Mouse (Mus musculus) CD4-positive helper T cell, adult 2 months (primary cell): ENCODE measurements at regions not wholly inside any gene's neighbourhood (a gene's known extent, or its start where the extent isn't known, plus 50 kb on each side); places are given as distances from the start of the nearest gene placed in this dataset.

Source experiments
- DNase-seq: peaks from one replicate; pipeline ENCODE4 v3.0.0-alpha.2; 2012; ENCODE audit warnings: low read depth, missing footprints, low spot score

DNA sequence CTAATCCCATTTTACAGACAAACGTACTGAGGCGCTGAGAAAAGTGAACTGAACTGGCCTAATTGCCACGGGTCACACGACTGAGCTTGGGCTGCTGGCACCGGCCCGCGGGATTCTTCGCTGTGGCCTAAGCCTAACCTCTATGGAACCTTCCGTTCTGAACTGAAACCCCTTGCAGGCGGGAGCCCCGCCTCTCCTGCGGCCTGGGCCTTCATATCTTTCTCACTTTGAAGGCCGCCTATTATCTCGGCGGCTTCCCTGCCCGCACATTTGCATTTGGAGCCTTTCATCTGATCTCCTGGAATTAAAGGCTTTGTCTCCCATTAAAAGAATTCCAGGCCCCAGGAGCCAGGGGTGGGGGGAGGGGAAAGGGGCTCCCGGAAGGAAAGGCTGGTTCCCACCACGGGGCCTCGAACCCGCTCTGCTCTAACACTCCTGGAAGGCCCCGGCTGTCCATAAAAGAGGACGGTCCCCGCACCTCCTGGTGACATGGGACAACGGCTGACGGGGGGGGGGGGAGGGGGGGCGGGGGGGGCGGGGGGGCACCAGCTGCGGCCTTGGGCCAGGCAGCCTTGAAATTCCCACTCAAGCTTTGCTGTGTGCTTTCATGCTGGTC lies 122.9 kb upstream of the Pja1 start:
- DNase-seq = peak; percentile 26

DNA sequence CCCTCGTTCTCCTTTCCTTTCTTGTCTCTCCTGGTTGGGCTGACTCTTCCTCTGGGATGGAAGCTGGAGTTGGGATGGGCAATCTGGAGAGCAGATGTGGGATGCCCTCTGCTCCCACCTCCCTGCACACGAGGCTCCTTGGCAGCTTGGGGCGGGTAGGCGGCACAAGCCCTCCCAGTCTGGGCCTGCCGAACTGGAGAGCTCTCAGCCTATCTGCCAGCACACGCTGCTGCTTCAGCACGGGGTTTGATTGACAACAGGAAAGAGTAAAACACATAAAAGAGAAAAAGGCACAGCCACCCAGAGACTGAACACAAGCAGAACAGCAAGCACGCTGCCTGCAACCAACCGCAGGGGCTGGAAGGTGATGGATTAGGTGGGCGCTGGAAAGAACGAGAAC lies 121.9 kb upstream of the Pja1 start:
- DNase-seq = peak; percentile 25

DNA sequence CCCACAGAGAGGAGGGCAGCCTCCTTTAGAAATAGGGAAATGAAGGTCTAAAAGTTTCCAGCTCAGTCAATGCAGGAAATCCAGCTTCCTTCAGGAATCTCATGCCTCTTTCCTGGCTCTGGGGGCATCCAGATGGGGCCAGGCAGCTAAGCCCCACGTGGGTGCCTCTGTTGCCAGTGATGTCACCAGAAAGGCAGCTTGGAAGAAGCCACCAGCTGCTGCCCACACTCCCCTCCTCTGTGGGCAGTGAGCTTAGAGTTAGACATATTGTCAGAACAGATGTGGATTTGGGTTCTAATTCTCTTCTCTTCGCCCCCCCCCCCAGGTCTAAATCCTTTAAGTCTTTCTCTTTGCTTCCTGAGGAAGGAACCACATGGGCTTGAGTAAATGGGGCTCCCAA lies 116.2 kb upstream of the Pja1 start:
- no peak for DNase-seq

DNA sequence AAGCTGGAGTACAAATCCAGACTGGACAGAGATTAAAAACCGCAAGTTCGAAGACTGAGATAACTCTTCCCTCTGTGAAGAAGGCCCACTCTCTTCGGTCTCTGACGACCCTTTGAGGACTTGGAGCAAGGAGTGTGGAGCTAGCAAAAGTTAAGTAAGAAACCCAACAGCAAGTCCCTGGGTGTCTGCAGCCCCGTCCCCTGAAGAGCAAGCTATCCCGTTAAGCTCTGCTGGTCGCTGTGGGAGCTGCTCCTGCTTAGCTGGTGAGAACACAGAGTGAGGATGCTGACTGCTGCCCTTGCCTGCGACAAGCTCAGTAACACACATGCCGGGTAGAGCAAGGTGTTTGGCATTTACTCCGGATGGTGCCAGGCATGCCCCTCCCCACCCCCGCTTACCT lies 115.2 kb upstream of the Pja1 start:
- DNase-seq = no peak

DNA sequence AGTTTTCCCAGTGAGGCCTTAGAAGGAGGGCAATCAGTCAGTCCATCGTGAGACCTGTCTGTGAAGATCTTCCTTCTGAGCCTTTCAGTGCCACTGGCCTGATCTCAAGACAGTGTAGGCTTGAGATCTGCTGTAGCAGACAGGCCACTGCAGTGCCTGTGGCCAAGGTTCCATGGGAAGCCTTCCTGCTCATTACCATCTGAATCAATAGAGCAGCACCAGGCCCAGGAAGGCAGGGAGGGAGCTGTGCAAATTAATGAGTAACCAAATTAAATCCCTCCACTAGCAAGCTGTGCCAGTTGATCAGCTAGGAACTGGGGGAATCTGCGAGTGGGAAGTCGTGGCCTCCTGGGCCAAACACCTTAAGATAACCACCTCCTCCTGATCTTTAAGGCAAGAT lies 114.6 kb upstream of the Pja1 start:
- DNase-seq = no peak

DNA sequence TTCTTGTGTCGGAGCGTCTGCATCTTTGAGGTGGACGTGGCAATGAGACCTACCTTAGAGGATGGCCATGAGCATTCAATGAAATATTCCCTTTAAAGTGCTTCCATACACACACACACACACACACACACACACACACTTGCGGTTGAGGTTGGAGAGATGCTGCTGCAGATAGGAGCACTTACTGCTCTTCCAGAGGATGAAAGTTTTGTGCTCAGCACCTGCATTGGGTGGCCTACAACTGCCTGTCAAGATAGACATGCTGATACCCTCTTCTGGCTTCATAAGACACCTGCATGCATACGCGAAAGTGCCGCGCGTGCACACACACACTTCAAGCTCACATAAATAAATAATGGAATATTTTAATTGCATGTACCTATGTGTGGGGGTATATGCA lies 111.5 kb upstream of the Pja1 start:
- DNase-seq = no peak

DNA sequence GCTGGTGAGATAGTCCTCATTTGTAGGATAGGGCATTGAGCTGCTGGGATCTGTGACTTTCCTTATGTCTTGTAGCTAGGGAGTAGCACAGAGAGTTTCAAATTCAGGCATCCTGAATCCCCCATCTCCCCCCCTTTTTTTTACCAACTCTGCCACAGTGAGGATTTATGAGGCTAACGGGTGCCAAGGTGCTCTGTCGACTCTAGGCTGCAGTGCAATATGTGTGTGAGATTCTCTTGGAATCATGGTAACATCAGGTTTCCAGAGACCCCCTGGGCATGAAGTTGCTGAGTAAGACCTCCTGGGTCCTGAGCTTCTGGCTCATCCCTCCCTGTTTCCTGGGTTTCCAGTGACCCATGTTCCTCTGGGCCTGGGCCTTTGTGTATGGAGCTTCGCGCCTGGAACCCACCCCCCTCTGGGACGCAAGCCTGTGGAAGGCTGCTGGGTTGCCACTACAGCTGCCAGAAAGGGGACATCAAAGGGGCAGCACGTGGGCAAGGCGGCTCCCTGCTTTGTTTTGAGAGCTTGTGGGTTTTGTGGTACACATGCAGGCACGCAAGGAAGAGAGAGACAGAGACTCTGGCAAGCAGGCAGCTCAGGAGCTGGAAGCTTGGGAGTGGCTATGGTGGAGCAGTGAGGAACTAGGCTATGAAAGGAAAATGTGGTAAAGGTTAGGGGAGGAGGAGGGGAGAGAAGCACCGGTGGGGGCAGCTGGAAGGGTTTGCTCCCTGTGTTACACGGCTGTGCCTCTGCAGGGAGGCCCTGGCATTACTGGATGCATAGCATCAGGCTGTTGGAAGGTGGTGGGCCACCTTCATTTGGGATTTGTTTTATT lies 110.8 kb upstream of the Pja1 start:
- DNase-seq = no peak

DNA sequence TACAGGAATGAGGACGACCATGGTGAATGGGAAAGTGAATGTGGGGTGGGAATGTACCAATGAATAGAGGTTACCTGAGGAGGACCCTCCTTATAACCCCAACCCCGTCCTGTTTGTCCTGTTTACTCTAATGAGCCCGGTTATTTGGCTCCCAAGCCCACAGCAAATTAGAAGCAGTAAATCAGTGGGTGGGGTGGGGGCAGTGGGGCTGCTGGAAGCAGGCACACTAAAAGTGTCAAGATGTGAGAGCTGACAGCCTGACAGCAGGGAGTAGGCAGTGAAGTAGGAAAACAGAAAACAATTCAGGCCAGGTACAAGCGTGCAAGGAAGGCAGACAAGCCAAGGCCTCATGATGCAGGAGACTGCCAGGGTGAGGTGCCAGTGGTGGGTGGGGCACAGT lies 108.1 kb upstream of the Pja1 start:
- no peak for DNase-seq

DNA sequence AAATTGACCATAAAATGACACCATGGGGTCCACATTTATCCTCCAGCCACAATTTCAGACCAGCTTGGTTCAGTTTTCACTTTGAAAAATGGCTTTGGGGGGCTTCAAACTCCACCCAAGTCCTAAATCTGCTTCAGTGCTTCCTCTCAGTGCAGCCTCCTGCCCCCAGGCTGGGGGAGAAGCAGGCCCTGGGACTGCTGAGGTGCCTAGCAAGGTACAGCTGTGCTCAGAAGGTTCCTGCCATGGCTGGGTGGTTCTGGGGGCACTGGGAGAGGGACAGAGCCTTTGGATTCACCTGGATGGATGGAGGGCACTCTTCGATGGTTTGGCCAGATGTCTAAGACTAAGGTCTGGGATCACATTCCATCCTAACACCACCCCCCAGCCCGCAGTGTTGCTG lies 107.7 kb upstream of the Pja1 start:
- no peak for DNase-seq

DNA sequence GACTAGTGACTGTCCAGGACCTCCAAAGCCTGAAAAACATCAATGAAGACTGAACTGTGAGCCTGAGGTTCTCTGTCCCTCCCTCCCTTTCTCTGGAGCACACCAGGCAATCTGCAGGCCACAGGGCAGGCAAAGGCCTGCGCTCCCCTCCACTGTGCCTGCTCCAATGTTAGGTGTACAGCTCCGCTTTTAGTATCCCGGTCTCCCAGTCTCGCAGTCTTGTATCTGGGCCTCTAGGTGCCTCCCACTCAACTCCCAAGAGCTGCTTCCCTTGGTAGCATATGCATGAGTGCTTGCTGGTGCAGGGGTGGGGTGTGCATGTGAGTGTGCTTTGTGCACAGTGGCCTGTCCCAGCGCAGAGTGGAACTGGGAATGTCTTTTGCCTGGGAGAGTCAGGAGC lies 104.0 kb upstream of the Pja1 start:
- no peak for DNase-seq

DNA sequence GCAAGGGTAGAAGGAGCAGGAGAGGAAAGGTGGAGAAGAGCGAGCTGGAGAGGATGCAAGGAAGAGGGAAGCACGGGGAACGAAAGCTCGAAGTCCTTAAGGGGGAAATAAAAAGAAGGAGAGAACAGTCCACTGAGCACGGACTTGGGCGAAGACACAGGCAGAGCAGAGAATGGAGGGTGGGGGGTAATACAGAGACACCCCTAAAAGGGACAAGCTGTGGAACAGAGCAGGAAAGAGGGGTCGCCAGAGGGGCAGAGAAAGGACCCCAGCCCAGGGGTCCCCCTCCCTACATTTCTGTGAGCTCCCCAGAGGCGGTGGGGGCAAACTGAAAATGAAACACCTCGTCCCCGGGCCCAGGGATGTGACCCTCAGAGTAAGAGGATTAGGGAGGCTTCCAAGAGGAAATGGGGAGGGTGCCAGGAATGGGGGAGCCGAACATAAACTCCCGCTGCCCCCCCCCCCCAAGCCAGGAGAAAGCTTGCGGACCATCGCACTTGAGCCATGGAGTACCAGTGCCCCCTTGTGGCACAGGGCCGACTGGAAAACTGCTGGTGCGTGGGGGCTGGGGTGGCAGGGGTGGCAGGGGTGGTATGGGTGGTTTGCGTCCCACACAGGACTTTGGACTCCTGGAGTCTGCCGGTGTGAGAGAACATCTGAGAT lies 103.5 kb upstream of the Pja1 start:
- peak; percentile 10 for DNase-seq

DNA sequence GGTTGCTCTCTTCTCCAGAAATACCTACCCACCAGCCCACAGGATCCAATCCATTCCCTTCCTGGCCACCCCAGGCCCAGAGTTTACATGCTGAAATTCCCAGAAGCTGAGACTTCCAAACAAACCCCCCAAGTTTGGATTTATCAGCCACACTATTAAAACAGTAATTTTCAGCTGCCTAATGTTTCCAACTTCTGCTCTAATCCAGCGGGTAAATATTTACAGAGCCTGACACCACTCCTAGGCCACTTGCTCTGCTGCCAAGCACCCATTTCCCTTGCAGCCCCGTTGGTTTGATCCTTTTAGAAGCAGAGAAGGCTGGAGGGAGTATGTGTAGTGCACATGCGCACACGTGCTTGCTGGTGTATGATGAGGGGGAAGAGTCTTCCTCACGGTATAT lies 99.1 kb upstream of the Pja1 start:
- DNase-seq = no peak

DNA sequence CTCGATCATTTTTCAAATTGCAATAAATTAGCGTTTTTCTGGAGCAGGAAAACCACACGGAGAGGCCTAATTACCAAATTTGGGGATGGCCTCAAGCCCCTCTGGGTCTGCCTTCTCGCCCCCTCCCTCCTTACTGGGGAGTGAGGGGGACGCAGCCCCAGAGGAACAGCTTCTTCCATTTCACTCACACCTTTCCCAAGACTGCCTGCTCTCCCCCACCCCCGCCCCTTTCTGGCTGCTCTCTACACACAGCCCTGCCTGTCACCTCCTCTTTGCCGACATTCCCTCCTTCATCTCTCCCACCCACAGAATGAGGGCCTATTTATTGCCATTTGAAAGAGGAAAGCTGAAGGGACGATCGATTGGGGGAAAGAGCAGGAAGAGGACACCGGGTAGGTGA lies 97.2 kb upstream of the Pja1 start:
- no peak for DNase-seq

DNA sequence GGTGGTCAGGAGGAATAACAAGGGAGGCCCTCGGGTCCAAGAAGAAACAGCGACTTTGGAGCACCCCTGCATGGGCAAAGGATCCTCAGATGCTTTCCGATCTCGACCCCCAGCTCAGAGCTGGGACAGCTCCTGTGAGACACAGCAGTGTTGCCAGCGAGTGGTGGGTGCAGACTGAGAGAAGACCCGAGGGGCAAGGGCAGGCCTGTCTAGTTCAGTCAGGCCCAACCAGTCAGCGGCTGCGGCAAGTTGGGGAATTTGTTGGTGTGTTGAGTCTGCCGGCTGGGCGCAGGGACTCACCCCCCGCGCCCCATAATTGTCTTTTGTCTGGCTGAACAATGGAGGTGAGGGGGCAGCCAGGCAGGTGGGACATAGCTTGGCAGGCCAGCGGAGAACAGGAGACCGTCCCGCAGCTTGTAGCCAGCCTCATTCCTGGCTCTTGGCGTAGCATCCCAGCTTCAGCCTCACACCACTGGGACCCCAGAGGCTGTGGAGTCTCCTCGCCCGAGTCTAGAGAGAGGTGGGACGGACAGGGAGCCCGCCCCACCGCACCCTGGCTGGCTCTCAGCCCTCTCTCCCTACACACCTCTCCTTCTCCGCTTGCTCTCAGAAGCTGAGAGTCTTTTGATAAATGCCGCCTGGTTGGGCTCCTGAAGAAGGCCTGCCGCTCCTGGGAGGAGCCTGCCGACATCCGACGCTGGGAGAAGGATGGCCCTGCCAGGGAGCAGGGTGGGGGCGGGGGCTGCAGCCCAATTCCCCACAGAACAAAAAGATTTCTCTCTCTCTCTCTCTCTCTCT lies 96.5 kb upstream of the Pja1 start:
- no peak for DNase-seq

DNA sequence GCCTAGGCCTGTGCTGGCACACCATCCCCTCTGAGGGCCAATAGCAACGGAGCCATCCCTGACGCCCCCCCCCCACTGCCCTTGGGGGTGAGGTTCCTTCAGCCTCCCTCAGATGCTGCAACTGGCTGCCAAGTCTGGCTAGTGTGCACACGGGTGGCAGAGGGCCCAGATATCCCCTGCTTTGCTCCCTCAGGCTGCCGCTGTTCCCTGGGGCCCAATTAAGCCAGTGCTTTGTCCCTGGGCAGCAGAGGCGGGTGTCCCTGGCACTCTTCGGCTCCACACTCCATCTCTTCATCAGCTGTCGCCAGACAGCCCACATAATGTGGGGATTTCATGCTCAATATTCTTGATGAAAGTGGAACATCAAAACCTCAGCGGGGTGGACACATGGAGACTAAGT lies 90.9 kb upstream of the Pja1 start:
- DNase-seq = no peak

DNA sequence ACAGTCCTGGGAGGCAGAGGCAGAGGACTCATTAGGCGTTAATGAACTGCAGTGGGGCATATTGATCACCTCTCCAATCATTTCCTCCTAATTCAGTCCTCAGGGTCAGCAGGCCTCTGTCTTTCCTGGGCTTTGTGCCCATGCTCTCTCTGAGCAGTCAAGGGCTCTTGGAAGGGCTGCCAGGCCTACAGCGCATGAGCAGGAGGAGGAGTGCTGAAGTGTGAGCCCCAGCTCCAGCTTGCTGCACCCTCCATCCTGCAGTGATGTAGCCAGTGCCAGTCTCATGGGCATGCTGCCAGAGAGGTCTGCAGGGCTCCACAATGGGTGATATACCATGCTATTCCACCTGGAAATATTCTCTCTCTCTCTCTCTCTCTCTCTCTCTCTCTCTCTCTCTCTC lies 89.6 kb upstream of the Pja1 start:
- no peak for DNase-seq

DNA sequence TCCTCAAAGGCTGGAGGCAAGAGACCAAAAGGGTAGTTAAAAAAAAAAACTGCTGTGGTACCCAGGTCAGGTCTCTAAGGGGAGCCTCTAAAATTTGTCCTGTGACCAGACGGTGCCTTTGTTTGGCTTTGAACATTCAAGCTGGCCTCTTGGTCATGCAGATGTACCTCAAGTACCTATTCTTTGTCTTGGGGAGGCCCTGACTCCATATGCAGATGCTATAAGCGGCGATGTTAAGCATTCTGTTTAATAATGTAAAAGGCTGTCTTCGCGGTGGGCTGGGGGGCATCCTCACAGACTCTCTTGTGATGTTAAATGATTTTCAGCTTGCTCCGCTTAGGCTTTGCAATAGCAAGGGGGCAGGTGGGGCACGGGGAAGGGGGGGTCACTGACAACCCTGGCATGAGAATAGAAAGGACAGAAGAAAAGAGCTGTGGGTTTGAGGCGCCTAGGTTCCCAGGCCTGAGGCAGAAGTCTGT lies 85.8 kb upstream of the Pja1 start:
- DNase-seq = no peak

DNA sequence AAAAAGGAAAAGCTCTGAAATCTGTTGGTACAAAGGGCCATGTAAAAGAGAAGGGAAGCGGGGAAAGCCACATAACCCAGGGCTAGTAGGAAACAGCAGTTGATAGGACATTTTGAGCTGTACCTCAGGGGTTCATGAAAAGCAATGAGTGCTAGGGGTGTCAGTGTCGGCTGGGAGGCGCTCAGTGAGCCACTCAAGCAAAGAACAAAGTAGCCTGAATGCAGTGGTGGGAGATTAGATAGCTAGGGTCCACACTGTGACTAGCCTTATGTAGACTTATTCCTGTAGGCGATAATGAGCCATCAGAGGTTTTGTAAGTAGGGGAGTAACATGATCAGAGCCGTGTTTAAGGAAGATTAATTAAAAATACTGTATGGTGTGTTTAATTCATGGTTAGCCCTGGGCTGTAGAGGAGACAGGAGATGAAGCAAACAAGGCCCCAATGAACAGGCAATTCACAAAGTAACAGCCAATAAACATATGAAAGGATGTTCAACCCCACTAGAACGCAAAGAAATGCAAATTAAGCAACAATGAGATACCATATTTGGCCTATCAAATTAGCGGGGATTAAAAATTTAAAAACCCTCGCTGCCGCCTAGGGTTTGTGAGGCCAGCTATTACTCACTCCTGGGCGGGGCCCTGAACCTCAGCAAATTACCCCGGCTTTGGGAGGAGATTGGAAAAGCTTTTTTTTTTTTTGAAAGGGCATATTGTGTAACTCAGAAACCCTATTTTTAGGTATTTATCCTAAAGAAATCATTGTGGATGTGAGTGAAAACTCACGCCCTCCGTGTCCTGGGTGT lies 85.1 kb upstream of the Pja1 start:
- DNase-seq = no peak

DNA sequence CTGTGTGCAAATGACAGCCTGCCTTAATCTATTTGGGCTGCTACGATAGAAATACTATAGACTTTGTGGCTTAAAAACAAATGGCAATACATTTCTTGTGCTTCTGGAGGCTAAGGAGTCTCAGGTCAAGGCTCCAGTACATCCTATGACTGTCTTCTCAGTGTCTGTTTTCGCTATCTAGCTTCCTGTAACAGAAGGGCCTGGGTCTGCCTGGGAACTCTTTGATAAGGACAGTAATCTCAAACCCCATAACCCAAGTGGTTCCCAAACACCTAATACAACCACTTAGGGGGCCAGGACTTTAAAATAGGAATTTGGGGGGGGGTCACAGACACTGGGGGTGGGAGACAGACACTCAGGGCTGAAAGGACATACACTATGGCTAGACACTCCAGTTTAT lies 81.7 kb upstream of the Pja1 start:
- no peak for DNase-seq

DNA sequence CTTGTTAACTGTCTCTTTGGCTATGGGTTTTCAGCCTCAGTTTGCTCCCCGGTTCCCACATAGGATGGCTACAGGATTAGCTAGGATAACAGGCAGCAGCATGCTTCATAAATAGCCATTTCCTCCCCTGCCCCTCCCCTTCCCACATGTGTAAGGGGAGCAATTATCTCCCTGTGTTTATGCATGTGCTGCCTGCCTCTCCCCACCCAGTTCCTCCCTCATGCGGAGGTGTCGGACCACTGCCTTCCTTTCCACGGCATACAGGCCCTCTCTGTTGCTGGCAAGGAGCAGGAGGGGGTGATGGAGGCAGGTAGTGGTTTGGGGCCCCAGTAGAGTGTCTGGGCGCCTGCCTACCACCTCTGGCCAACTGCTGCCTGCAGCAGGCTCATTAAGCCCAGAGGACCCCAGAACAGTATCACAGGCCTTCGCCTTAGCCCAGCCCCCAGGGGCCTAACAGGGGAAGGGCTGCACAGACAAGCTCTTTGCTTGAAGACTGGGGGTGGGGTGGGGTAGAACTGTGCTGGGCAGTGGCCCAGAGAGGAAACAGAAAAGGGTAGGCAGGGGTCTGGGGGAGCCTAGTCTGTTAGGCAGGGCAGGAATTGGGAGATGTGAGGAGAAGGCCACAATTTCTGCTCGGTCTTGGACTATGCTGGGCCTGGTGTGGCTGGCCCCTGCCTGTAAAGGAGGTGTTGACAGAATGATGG lies 79.1 kb upstream of the Pja1 start:
- no peak for DNase-seq
